Mouse (Mus musculus) lung, postnatal 0 days (tissue): ENCODE data around the gene Tmem216.

Experiments used
- CTCF ChIP-seq: IDR thresholded peaks from 2 replicates; pipeline ENCODE4 v1.5.1; 2016; ENCODE audit warnings: antibody characterized with exemption, mild to moderate bottlenecking
- EP300 ChIP-seq: IDR thresholded peaks from 2 replicates; pipeline ENCODE4 v1.6.1; 2016; ENCODE audit warnings: antibody characterized with exemption, mild to moderate bottlenecking, control low read depth

DNA sequence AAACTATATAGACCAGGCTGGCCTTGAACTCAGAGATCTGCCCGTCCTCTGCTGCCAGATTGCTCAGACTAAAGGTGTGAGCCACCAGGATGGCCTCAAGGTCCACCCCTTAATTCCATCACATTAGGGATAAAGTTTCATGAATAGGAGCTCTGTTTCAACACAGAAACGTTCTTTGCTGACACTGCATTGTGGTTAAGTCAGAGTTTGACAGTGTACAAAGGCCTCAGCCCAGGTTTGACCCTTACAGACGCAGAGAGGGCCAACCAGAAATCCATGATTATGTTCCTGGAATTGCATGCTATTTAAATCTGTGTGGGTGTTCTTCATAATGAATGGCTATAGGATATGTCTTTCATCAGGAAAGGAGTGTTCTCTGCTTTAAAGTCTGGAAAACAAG, 34.3 kb upstream of the Tmem216 start:
- no peak for TF ChIP-seq EP300
- no peak for TF ChIP-seq CTCF
